Comparison of ENCODE assay signal across 15 mouse cellular contexts in genomic region chr9:40504886-40505285, GRCm38 (mm10).
"Had no signal": no experiment of that assay in that cellular context is flagged by ENCODE, and none has a peak within 500 bp of the region (broad histone marks: within the 10 kb centered on the region; RNA-seq: fewer than 3 reads in every experiment).

No protein-coding gene starts in this region.

- H3K27ac ChIP-seq: lung, embryonic 15.5 days; macrophage; midbrain, embryonic 13.5 days; midbrain, embryonic 15.5 days; neural tube, embryonic 12.5 days; stomach, embryonic 15.5 days; stomach, postnatal 0 days had no signal

- DNase-seq: lung, adult 2 months; lung, postnatal 14 days; lung, postnatal 36 days; right cerebral cortex, postnatal 14 days; thymus, adult 2 months; thymus, postnatal 25 days; thymus, postnatal 4 days had no signal

- H3K4me3 ChIP-seq: lung, embryonic 15.5 days; megakaryocyte, embryonic 14.5 days; midbrain, embryonic 13.5 days; midbrain, embryonic 15.5 days; neural tube, embryonic 12.5 days; stomach, embryonic 15.5 days had no signal
